Mouse (Mus musculus) embryonic facial prominence, embryonic 12.5 days (tissue): ENCODE data around the gene Wscd2. TPM values are rescaled to one million over a fixed set of nuclear protein-coding genes. Genes with fewer than 3 reads are reported as not detected.

Experiments used
- ATAC-seq: fragments of 200-750 bp; cut with Nextera tagmentation; 2 replicates; pipeline ENCODE4 v1.8.0; 2017; ENCODE audit not compliant: insufficient number of reproducible peaks, insufficient read depth, low FRiP score, low TSS enrichment
- H3K27ac ChIP-seq: fragments of 300-500 bp; sonication (generic); 2 replicates; pipeline ENCODE4 v1.5.1; 2016; ENCODE audit warnings: mild to moderate bottlenecking
- H3K27me3 ChIP-seq: fragments of 300-500 bp; sonication (generic); 2 replicates; pipeline ENCODE4 v1.6.1; 2016; ENCODE audit warnings: mild to moderate bottlenecking, moderate library complexity
- H3K36me3 ChIP-seq: fragments of 300-500 bp; sonication (generic); 2 replicates; pipeline ENCODE4 v1.6.1; 2016; ENCODE audit warnings: mild to moderate bottlenecking
- H3K4me1 ChIP-seq: fragments of 300-500 bp; sonication (generic); 2 replicates; pipeline ENCODE4 v1.6.1; 2016
- H3K4me2 ChIP-seq: fragments of 300-500 bp; sonication (generic); replicated peaks from 2 replicates; pipeline ENCODE4 v1.6.1; 2016; ENCODE audit warnings: mild to moderate bottlenecking, moderate library complexity
- H3K4me3 ChIP-seq: fragments of 300-500 bp; sonication (generic); 2 replicates; pipeline ENCODE4 v1.5.1; 2016; ENCODE audit warnings: mild to moderate bottlenecking
- H3K9ac ChIP-seq: fragments of 300-500 bp; sonication (generic); 2 replicates; pipeline ENCODE4 v1.6.1; 2016; ENCODE audit warnings: mild to moderate bottlenecking, moderate library complexity
- H3K9me3 ChIP-seq: fragments of 300-500 bp; sonication (generic); 2 replicates; pipeline ENCODE4 v1.6.1; 2016; ENCODE audit warnings: mild to moderate bottlenecking, moderate library complexity
- WGBS: fragments of 180-500 bp; shearing (Covaris S2); methylation state at CpG from one replicate; pipeline ENCODE4 v1.1.7; 2016; 5-methylcytosine and 5-hydroxymethylcytosine counted together
- polyA plus RNA-seq: library from polyadenylated mRNA; unstranded; fragments of >200 nt; fragmentation: Nextera tagmentation; extraction: Ambion mirVana; gene quantifications from 2 replicates; pipeline ENCODE4 v1.2.1, GENCODE M21; 2016

Gene Wscd2
- polyA plus RNA-seq, 1 experiment from 2014 or later = 7.1 TPM

GRCm38 (mm10) chr5:113635861-113636565 is 145.9 kb downstream of the Wscd2 start:
- Histone ChIP-seq H3K9me3 (no peaks in the 10 kb centered on the region), H3K4me2 (no peak overlapping the region), H3K4me3 (no peak overlapping the region), H3K36me3 (no peaks in the 10 kb centered on the region), H3K9ac (no peak overlapping the region), H3K4me1 (peaks cover 16% of the 10 kb centered on the region), H3K27me3 (no peaks in the 10 kb centered on the region), H3K27ac (no peak overlapping the region)
- ATAC-seq = no peak
- 84% methylated on average over 15 of the region's 15 CpGs for WGBS

GRCm38 (mm10) chr5:113637631-113638030 is 147.5 kb downstream of the Wscd2 start:
- H3K4me1 ChIP-seq = peaks cover 16% of the 10 kb centered on the region
- H3K9me3 ChIP-seq = no peaks in the 10 kb centered on the region
- no peak for ATAC-seq
- no peak overlapping the region for H3K4me3 ChIP-seq
- H3K27ac ChIP-seq = no peak overlapping the region
- no peaks in the 10 kb centered on the region for H3K27me3 ChIP-seq
- WGBS = 64% methylated on average over 4 of the region's 4 CpGs
- no peak overlapping the region for H3K9ac ChIP-seq
- H3K4me2 ChIP-seq = no peak overlapping the region
- no peaks in the 10 kb centered on the region for H3K36me3 ChIP-seq

- Histone ChIP-seq H3K9me3 (no peaks in the 10 kb centered on the region), H3K4me1 (peaks cover 13% of the 10 kb centered on the region), H3K9ac (no peak overlapping the region), H3K27ac (no peak overlapping the region), H3K4me3 (no peak overlapping the region), H3K4me2 (no peak overlapping the region), H3K27me3 (no peaks in the 10 kb centered on the region), H3K36me3 (no peaks in the 10 kb centered on the region)
- 81% methylated on average over 12 of the region's 12 CpGs for WGBS
- ATAC-seq = no peak
Measured at GRCm38 (mm10) chr5:113638055-113638454, 147.9 kb downstream of the Wscd2 start.

- Histone ChIP-seq H3K9me3 (no peaks in the 10 kb centered on the region), H3K27ac (no peak overlapping the region)
- 61% methylated on average over 5 of the region's 5 CpGs for WGBS
Measured at GRCm38 (mm10) chr5:113639126-113639525, 149.0 kb downstream of the Wscd2 start.

More at GRCm38 (mm10) chr5:113639126-113639525, 149.0 kb downstream of the Wscd2 start:
- Histone ChIP-seq H3K27me3 (no peaks in the 10 kb centered on the region), H3K4me2 (no peak overlapping the region), H3K4me3 (no peak overlapping the region), H3K36me3 (no peaks in the 10 kb centered on the region), H3K4me1 (peaks cover 9% of the 10 kb centered on the region; the same call in 1 of the 2 replicates), H3K9ac (no peak overlapping the region)
- ATAC-seq = no peak

Other genes with a start within 250 kb of the Wscd2 start
- 5.3 and 5.6 TPM in 2 replicates for gene Sgsm1, start 179.5 kb upstream of the Wscd2 start, polyA plus RNA-seq
- not detected in 2 replicates for gene Aym1, start 133.0 kb upstream of the Wscd2 start, polyA plus RNA-seq
- 2.1 and 3.3 TPM in 2 replicates for gene Cmklr1, start 160.1 kb downstream of the Wscd2 start, polyA plus RNA-seq
- not detected in 2 replicates for gene 1700069L16Rik, start 234.4 kb downstream of the Wscd2 start, polyA plus RNA-seq
- gene Ficd, start 245.5 kb downstream of the Wscd2 start, polyA plus RNA-seq = 4.9 and 5.1 TPM in 2 replicates